Mouse (Mus musculus): ENCODE results near the gene Naip6.
"Not testable (repeated sequence)": the region's sequence is repeated elsewhere in the genome, so short reads cannot be mapped to it uniquely, and the experiment has no call there.

DNA sequence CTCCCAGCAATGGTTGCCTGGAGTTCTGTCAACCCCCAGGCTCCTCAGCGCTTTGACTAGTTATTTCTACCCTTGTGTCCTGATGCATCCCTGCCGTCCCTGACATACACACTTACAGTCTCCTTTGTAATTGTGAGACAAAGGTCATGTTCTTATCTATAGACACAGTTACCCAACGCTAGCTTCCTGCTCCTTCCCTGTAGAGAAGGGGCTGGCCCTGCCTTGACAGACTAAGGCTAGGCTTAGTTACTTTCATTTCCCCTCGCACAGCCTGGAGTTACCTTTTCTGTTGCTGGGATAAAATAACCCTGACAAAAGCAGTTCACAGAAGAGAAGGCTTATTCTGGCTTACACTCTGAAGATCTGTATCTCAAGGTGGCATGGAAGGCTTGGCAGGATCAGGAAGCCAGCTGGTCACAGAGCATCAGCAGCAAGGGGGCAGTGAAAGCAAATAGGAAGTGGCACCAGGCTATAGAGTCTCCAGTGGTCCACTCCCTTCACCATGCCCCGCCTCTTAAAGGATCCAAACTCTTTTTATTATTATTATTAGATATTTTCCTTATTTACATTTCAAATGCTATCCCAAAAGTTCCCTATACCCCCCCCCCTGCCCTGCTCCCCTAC lies 70.5 kb downstream of the Naip6 start:
- not testable (repeated sequence) for TF ChIP-seq CTCF, POLR2A (IDR thresholded peaks at IDR 0.05; ENCODE audit: insufficient read depth, low read depth, low read length)
